Mouse (Mus musculus) natural killer cell, adult 2 months (primary cell): Measurements from ENCODE around the gene Tanc2.

Experiments used
- DNase-seq, 2 experiments: peaks; one replicate each; pipeline ENCODE4 v3.0.0; 2022; ENCODE audit warnings: low spot score in 2 of 2

Tanc2 gene

GRCm38 (mm10) chr11:105922769-105923663, 333.2 kb downstream of the Tanc2 start:
- no peak for DNase-seq

GRCm38 (mm10) chr11:105927065-105928030, 337.6 kb downstream of the Tanc2 start:
- DNase-seq, result peak; percentile 46 to 66

GRCm38 (mm10) chr11:105928171-105928570, 338.4 kb downstream of the Tanc2 start:
- no peak for DNase-seq

GRCm38 (mm10) chr11:105931380-105931779, 341.6 kb downstream of the Tanc2 start:
- no peak for DNase-seq

GRCm38 (mm10) chr11:105933746-105934145, 344.0 kb downstream of the Tanc2 start:
- DNase-seq, result no peak

- DNase-seq, result no peak
These were observed 344.5 kb downstream of the Tanc2 start for GRCm38 (mm10) chr11:105934303-105934711.

GRCm38 (mm10) chr11:105934816-105935215, 345.0 kb downstream of the Tanc2 start:
- DNase-seq, result no peak

- no peak for DNase-seq
These were observed 345.7 kb downstream of the Tanc2 start for GRCm38 (mm10) chr11:105935496-105935895.

GRCm38 (mm10) chr11:105936200-105936599, 346.4 kb downstream of the Tanc2 start:
- no peak for DNase-seq

GRCm38 (mm10) chr11:105936974-105937373, 347.2 kb downstream of the Tanc2 start:
- no peak for DNase-seq

- no peak for DNase-seq
These were observed 349.0 kb downstream of the Tanc2 start for GRCm38 (mm10) chr11:105938771-105939170.

GRCm38 (mm10) chr11:105941973-105942372, 352.2 kb downstream of the Tanc2 start:
- DNase-seq, result no peak

GRCm38 (mm10) chr11:105943133-105944102, 353.6 kb downstream of the Tanc2 start:
- no peak for DNase-seq

- DNase-seq, result peak in 1 of 2 experiments; percentile 29
These were observed 354.4 kb downstream of the Tanc2 start for GRCm38 (mm10) chr11:105944126-105944621.

- DNase-seq, result no peak
These were observed 355.2 kb downstream of the Tanc2 start for GRCm38 (mm10) chr11:105944770-105945672.

- no peak for DNase-seq
These were observed 356.9 kb downstream of the Tanc2 start for GRCm38 (mm10) chr11:105946694-105947154.

GRCm38 (mm10) chr11:105948255-105948654, 358.5 kb downstream of the Tanc2 start:
- no peak for DNase-seq

- no peak for DNase-seq
These were observed 360.7 kb downstream of the Tanc2 start for GRCm38 (mm10) chr11:105950519-105950918.

GRCm38 (mm10) chr11:105951601-105952044, 361.8 kb downstream of the Tanc2 start:
- DNase-seq, result no peak

GRCm38 (mm10) chr11:105952111-105952510, 362.3 kb downstream of the Tanc2 start:
- DNase-seq, result no peak
